Mouse (Mus musculus): ENCODE measurements around the gene Ddx17. TPM values are rescaled to one million over a fixed set of nuclear protein-coding genes. Genes with fewer than 3 reads are reported as not detected.

Gene Ddx17
- polyA plus RNA-seq, 1 experiment from 2014 or later, result 83.2 TPM

DNA sequence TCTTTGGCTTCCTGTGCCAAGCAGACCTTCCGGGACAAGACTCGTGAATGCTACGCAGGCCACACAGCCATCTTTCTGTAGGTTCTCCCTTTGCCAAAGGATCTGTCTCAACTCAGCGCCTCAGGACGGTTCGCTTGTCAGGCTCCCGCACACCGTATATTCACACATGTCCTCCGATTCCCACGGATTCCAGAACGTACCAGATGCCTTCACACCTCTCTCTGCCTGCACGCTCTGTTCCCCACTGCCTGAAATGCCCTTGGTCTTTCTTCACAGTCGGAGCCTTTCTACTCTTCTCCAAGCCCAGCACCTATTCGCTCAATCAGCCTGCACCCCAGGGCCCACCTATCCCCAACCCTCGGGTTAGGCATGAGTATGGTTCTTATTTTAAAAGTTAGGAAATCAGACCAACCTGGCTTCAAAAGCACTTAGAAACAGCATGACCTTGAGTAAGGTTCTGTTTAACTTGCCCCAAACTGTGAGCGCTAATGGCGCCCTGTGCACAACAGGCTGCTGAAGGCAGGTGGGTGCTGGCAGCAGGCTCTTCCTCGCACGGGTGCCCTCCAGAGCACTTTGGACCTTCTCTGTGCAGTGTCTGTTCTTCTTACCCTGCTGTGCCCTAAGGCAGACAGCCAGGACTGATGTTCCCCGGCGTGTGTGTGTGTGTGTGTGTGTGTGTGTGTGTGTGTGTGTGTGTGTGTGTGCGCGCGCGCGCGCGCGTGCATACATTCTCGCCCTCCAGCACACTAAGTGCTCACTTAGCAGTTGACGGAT lies 39.3 kb downstream of the Ddx17 start:
- no peaks in the 10 kb centered on the region for H3K79me2 ChIP-seq (ENCODE audit: inconsistent target)
- H3K4me3 ChIP-seq (ENCODE audit: inconsistent target), result no peak overlapping the region
- H3K27ac ChIP-seq, result no peak overlapping the region
- no peaks in the 10 kb centered on the region for H3K36me3 ChIP-seq (ENCODE audit: inconsistent target)
- 65% methylated on average over 24 of the region's 31 CpGs for WGBS (ENCODE audit: missing documents)

DNA sequence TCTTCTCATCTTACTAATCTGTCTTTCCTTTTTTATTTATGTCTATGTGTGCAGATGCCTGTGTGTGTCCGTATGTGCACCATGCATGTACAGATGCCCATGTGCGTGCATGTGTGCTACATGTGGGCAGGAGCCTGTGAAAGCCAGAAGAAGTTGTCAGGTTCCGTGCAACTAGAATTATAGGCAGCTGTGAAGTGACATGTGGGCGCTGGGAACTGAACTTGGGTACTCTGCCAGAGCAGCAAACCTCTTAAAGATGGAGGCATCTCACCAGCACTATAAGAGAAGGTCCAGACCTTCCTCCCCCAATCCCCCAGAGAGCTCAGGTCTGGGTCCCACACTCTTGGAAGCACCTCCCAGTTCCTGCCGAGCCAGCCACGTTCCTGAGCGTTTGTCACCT lies 40.1 kb downstream of the Ddx17 start:
- 44% methylated on average over 7 of the region's 7 CpGs for WGBS (ENCODE audit: missing documents)
- H3K36me3 ChIP-seq (ENCODE audit: inconsistent target), result no peaks in the 10 kb centered on the region
- no peak overlapping the region for H3K27ac ChIP-seq
- no peak overlapping the region for H3K4me3 ChIP-seq (ENCODE audit: inconsistent target)
- no peaks in the 10 kb centered on the region for H3K79me2 ChIP-seq (ENCODE audit: inconsistent target)

DNA sequence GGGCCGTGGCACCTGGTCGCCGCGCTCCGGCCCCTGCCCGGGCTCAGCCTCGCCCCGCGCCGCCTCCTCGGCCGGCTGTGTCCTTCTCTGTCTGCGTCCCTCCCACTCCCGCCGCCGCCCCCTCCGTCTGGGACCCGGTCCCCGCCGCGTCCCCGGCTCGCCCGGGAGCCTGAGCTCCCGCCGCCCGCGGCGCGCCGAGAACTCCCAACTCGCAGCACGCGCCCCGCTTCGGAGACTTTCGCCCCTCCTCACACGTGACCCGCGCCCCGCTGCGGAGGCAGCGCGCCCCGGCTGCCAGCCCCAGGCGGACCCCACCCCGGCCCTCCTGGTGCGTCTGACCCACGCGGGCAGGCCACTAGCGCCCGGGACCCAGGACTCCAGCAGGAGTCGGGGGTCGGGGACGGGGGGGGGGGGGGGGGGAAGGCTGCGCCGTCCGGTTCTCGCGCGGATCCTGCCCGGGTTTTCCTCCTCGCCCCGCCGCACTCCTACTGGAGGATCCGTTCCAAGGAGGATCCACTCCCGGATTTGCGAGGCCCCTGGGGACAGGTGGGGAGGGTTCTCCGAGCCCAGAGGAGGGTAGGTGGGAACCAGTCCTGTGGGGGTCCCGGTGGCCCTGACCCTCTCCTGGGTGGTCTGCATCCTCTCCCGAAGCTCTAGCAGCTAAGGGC lies 40.8 kb downstream of the Ddx17 start:
- Histone ChIP-seq H3K27ac (no peak overlapping the region), H3K4me3 (ENCODE audit: inconsistent target) (no peak overlapping the region), H3K79me2 (ENCODE audit: inconsistent target) (no peaks in the 10 kb centered on the region), H3K36me3 (ENCODE audit: inconsistent target) (no peaks in the 10 kb centered on the region)
- WGBS (ENCODE audit: missing documents), result under 1% methylated on average over 60 of the region's 71 CpGs

DNA sequence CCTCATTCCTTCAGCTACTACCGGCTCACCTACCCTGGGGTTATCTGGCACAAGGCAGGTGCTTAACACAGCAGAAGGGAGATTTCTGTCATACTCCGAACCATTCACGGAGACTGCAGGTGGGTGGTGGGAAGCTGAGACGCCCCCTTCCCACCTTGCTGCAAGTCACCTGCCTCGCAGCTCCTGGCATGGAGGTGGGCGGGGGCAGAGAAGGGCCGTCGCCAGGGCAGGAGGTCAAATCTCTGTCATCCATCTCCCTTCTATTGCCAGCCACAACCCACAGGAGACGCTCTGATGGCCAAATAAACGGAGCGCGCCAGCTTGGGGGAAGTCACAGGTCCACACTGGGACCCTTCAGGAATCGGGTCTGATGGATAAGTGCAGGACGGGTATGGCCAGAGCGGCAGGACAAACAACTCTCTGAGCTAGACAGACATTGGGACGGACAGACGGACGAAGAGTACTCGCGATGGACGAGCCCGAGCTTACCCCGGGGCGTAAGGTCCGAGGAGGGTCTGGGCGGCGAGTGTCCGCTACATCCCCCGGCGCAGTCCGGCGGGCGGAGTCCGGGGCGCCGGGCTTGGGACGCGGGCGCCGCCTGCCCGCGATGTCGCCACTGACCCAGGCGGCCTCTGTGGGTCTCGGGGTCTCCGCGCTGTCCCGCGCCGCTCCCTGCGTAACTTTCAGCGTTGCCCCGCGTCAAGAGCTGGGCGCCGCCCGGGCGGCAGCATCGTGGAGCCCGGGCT lies 41.7 kb downstream of the Ddx17 start, which contains the start of gene Kcnj4:
Kcnj4 (minus strand) TSS at position 535 of the 746 bp plus-strand sequence.
- H3K4me3 ChIP-seq (ENCODE audit: inconsistent target), result no peak within 1 kb of the TSS
- H3K36me3 ChIP-seq (ENCODE audit: inconsistent target), result no peaks in the 10 kb centered on the region
- H3K79me2 ChIP-seq (ENCODE audit: inconsistent target), result no peaks in the 10 kb centered on the region
- WGBS (ENCODE audit: missing documents), result 5% methylated on average over 53 of the region's 60 CpGs
- H3K27ac ChIP-seq, result no peak within 1 kb of the TSS

DNA sequence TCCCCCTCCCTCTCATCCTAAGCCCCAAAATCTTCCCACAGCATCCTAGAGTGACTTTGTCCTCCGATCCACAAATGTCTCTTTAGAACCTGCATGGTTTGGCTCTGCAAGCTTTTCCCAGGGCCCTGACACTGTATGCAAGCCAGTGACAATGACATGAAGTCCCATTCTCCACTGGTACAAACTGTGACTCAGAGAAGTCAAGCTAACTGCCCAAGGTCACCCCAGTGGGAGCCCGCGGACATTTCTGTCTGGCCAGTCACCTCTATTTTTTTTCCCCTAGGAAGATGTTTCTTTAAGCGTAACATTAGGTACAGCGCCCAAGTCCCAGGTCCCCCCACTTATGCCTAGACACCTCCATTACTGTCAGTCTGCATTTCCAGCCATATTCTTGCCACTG lies 43.1 kb downstream of the Ddx17 start:
- Histone ChIP-seq H3K36me3 (ENCODE audit: inconsistent target) (no peaks in the 10 kb centered on the region), H3K4me3 (ENCODE audit: inconsistent target) (no peak overlapping the region), H3K27ac (no peak overlapping the region), H3K79me2 (ENCODE audit: inconsistent target) (no peaks in the 10 kb centered on the region)
- WGBS (ENCODE audit: missing documents), result 78% methylated on average over 5 of the region's 5 CpGs

DNA sequence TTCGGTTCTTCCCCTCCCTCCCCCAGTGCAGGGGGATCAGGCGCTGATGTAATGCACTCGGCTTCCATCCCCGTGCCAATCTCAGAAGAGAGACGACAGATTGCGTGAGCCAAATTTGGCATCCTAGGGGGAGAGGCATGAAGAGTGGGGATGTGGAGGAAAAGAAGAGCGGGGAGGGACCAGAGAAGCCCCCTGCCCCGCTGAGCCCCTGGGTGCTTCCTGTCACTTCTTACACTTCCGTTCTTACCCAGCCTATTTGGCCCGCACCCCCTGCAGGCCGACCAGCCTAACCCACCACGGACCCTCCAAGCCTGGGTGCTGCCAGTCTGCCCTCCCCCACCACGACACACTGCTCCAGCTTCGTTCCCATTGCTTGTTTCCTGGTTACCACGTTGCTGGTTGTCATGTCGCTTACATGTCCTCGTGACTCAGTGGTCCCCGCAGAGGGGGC lies 43.6 kb downstream of the Ddx17 start:
- Histone ChIP-seq H3K27ac (no peak overlapping the region), H3K79me2 (ENCODE audit: inconsistent target) (no peaks in the 10 kb centered on the region), H3K36me3 (ENCODE audit: inconsistent target) (no peaks in the 10 kb centered on the region), H3K4me3 (ENCODE audit: inconsistent target) (no peak overlapping the region)
- WGBS (ENCODE audit: missing documents), result 19% methylated on average over 18 of the region's 18 CpGs

DNA sequence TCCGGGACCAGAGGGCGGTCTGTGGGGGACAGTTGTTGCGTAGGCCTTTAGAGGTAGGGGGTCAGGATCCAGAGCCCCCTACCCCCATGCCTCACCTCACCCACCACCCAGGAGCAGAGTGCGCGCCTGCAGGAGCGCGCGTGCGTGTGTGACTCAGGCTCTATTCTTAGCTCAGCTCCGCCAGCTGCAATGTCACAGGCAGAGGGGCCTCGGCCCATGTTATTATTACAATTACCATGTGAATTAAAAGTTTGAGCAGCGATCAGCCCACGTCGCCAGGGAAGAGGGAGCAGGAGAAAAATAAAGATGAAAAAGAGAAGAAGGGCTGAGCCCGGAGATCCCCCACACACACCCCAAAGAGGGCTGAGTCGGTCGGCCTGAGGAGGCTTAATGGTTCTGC lies 46.4 kb downstream of the Ddx17 start:
- Histone ChIP-seq H3K4me3 (ENCODE audit: inconsistent target) (no peak overlapping the region), H3K27ac (no peak overlapping the region), H3K79me2 (ENCODE audit: inconsistent target) (no peaks in the 10 kb centered on the region), H3K36me3 (ENCODE audit: inconsistent target) (no peaks in the 10 kb centered on the region)
- WGBS (ENCODE audit: missing documents), result 90% methylated on average over 17 of the region's 17 CpGs

DNA sequence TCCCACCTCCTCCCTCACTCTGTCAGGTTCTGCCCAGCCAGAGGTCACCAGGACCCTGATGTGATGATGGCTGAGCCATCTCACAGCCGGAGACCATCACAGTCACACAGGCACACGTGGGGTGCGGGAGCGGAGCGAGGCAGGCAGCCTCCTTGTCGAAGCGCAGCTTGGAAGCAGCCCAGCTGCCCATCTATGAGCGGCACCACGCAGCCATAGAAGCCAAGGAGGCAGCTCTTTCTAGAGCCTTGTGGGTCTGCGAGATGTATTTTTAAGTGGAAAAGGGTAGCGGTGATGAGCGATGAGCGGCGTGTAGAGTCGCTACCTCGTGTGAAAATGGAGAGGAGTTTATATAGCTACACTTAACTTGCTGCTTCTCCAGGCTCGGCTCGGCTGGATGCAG lies 53.0 kb downstream of the Ddx17 start:
- H3K36me3 ChIP-seq (ENCODE audit: inconsistent target), result no peaks in the 10 kb centered on the region
- 59% methylated on average over 18 of the region's 18 CpGs for WGBS (ENCODE audit: missing documents)
- no peak overlapping the region for H3K4me3 ChIP-seq (ENCODE audit: inconsistent target)
- no peaks in the 10 kb centered on the region for H3K79me2 ChIP-seq (ENCODE audit: inconsistent target)
- H3K27ac ChIP-seq, result no peak overlapping the region

DNA sequence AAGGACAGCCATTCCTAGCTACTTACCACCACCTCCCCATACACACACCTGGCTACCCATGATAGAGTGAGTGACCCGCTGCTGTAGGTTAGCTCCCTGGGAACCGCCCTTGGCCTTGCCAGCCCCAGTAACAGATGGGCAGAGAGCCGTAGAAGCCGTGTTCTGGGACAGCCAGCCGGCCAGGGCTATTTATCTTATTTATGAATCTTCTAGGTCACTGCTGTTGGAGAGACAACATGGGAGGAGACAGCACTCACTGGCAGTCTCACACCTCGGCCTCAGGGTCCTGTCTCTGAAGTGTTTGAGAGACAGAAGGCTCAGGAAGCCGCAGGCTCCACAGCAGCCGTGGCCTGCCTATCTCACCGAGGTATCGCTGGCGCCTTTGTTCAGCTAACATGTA lies 57.1 kb downstream of the Ddx17 start:
- Histone ChIP-seq H3K79me2 (ENCODE audit: inconsistent target) (no peaks in the 10 kb centered on the region), H3K36me3 (ENCODE audit: inconsistent target) (no peaks in the 10 kb centered on the region), H3K4me3 (ENCODE audit: inconsistent target) (no peak overlapping the region), H3K27ac (no peak overlapping the region)
- 85% methylated on average over 11 of the region's 11 CpGs for WGBS (ENCODE audit: missing documents)

DNA sequence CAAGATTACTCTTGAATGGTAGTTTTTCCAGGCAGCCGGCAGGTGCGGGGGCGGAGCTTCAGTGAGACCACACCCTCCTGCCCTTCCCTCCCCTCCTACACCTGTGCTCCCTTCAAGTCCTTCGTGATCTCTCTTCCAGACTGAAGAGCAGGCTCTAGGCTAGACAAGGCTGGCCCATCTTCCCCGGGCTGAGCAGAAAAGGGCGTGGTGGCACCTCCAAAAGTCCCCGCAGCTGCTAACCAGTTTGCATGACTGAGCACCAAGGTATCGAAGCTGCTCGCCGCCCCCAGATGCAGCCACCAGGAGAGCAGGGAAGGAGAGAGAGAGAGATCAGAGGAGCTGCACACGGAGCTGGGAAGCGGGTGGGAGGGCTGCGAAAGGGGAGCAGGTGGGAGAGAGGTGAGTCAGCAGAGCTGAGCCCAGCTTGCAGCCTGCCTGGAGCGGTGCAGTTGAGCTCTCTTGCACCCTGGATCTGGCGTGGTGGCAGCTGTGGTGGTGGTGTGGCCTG lies 65.3 kb downstream of the Ddx17 start:
- H3K27ac ChIP-seq, result no peak overlapping the region
- no peaks in the 10 kb centered on the region for H3K36me3 ChIP-seq (ENCODE audit: inconsistent target)
- no peaks in the 10 kb centered on the region for H3K79me2 ChIP-seq (ENCODE audit: inconsistent target)
- WGBS (ENCODE audit: missing documents), result 27% methylated on average over 15 of the region's 15 CpGs
- no peak overlapping the region for H3K4me3 ChIP-seq (ENCODE audit: inconsistent target)

Other genes starting within 250 kb of the Ddx17 start
- gene Pla2g6, start 218.4 kb downstream of the Ddx17 start, polyA plus RNA-seq (2018), result 4.5 to 6.8 TPM (median 5.8 TPM) in 3 replicates
- 0.80 to 4.1 TPM (median 1.8 TPM) in 3 replicates for gene Maff, start 200.1 kb downstream of the Ddx17 start, polyA plus RNA-seq (2018)
- 40.4 to 55.8 TPM (median 48.1 TPM) in 3 replicates for gene Tmem184b, start 143.2 kb downstream of the Ddx17 start, polyA plus RNA-seq (2018)
- gene Csnk1e, start 91.2 kb downstream of the Ddx17 start, polyA plus RNA-seq (2018), result 18.1 to 38.8 TPM (median 37.6 TPM) in 3 replicates
- gene Kcnj4, start 41.5 kb downstream of the Ddx17 start, polyA plus RNA-seq (2018), result not detected in 3 replicates
- not detected in 3 replicates for gene Kdelr3, start 30.3 kb downstream of the Ddx17 start, polyA plus RNA-seq (2018)
- gene Dmc1, start 58.4 kb upstream of the Ddx17 start, polyA plus RNA-seq (2018), result not detected in 3 replicates
- gene Fam227a, start 112.2 kb upstream of the Ddx17 start, polyA plus RNA-seq (2018), result 0.34 to 1.0 TPM in 2 of 3 replicates, not detected in the other
- 11.0 to 24.8 TPM (median 14.4 TPM) in 3 replicates for gene Cby1, start 112.5 kb upstream of the Ddx17 start, polyA plus RNA-seq (2018)
- gene Tomm22, start 124.1 kb upstream of the Ddx17 start, polyA plus RNA-seq (2018), result 71.6 to 131 TPM (median 97.1 TPM) in 3 replicates
- 13.3 to 18.4 TPM (median 16.8 TPM) in 3 replicates for gene Josd1, start 141.2 kb upstream of the Ddx17 start, polyA plus RNA-seq (2018)
- 18.0 to 29.2 TPM (median 22.4 TPM) in 3 replicates for gene Gtpbp1, start 144.1 kb upstream of the Ddx17 start, polyA plus RNA-seq (2018)
- 29.8 to 44.7 TPM (median 30.4 TPM) in 3 replicates for gene Sun2, start 195.8 kb upstream of the Ddx17 start, polyA plus RNA-seq (2018)
- 16.8 to 18.9 TPM (median 17.3 TPM) in 3 replicates for gene Dnal4, start 231.1 kb upstream of the Ddx17 start, polyA plus RNA-seq (2018)

All from macrophage (primary cell).